11 mouse cellular contexts compared by ENCODE assay signal in genomic region chr14:8062076-8062475, GRCm38 (mm10). TPM values are rescaled to one million over a fixed set of nuclear protein-coding genes. Genes with fewer than 3 reads are reported as not detected.
DNase-seq lines count a peak whose midpoint lies in the region; ATAC-seq and TF ChIP-seq lines count a peak whose summit lies in the region.
"Had no signal": no experiment of that assay in that cellular context is flagged by ENCODE, and none has a peak within 500 bp of the region (broad histone marks: within the 10 kb centered on the region; RNA-seq: fewer than 3 reads in every experiment).

No protein-coding gene starts in this region.

- peak; percentile 88 for DNase-seq in heart, adult 11 months
- no peak for DNase-seq in heart, postnatal 10 days
- peak; percentile 51 for DNase-seq in mesoderm, embryonic 11.5 days (ENCODE audit: low read depth, low spot score)
- DNase-seq in frontal cortex, postnatal 25 days (ENCODE audit: low spot score in 2 of 2): no peak
- no peak for DNase-seq in lung, postnatal 36 days
- DNase-seq: kidney, postnatal 10 days; thymus, adult 2 months had no signal

- no peaks in the 10 kb centered on the region for H3K36me3 ChIP-seq in ES-Bruce4 (ENCODE audit: control insufficient read depth, insufficient read depth, low read length, poor library complexity, severe bottlenecking)

- TF ChIP-seq CTCF in ES-Bruce4 (IDR thresholded peaks at IDR 0.05; ENCODE audit: low read depth, low read length): no peak

- no peaks in the 10 kb centered on the region for H3K9me3 ChIP-seq in ES-Bruce4 (replicated peaks; ENCODE audit: control insufficient read depth, insufficient read depth, low read length, poor library complexity, severe bottlenecking)

- 0 out of 2 replicates have a peak, but pooled peaks have one; percentile 21 for TF ChIP-seq EP300 in ES-Bruce4 (IDR thresholded peaks at IDR 0.05; ENCODE audit: insufficient read depth, low read depth, low read length)

- no peak for TF ChIP-seq POLR2A in ES-Bruce4 (IDR thresholded peaks at IDR 0.05; ENCODE audit: insufficient read depth, low read length)

- H3K27ac ChIP-seq in ES-Bruce4 (ENCODE audit: insufficient read depth, low read length): no peak overlapping the region; the same call in 1 of the 2 replicates

- no peak overlapping the region for H3K4me3 ChIP-seq in ES-Bruce4 (ENCODE audit: low read depth, low read length)

- peaks cover 1% of the 10 kb centered on the region for H3K4me1 ChIP-seq in ES-Bruce4 (ENCODE audit: control insufficient read depth, insufficient read depth, low read length)

- no peak overlapping the region; the same call in 1 of the 2 replicates for H3K9ac ChIP-seq in ES-Bruce4 (ENCODE audit: low read depth, poor library complexity, severe bottlenecking)

- H3K27me3 ChIP-seq in ES-Bruce4 (ENCODE audit: control insufficient read depth, insufficient read depth, low read length, poor library complexity, severe bottlenecking): no peaks in the 10 kb centered on the region

- intact Hi-C loops in heart, postnatal 10 days (cut with DNase I): no loop called here

- ATAC-seq in erythroid progenitor cell, adult 5-6 weeks (replicated peaks; ENCODE audit: low FRiP score, poor library complexity, severe bottlenecking): 0 out of 2 replicates have a peak, but pooled peaks have one; percentile 30
- no peak for ATAC-seq in megakaryocyte progenitor cell, adult 5-6 weeks (replicated peaks; ENCODE audit: poor library complexity)
- ATAC-seq: lung, postnatal 0 days had no signal

RNA-seq across cellular contexts. Expression of gene Rpp14, which starts 18.1 kb away (rescaled TPM):
- total RNA-seq in heart, postnatal 10 days (2021): 10 to 100 TPM; 21.5 to 24.6 TPM
- 40.5 and 47.1 TPM in 2 replicates for polyA plus RNA-seq in ES-Bruce4 (2011; ENCODE audit: insufficient read depth, insufficient read length, low read depth, missing spikeins)
- 4.2 and 5.0 TPM in 2 replicates for total RNA-seq in erythroid progenitor cell, adult 5-6 weeks (2015; ENCODE audit: low replicate concordance)
- 6.4 and 6.8 TPM in 2 replicates for total RNA-seq in erythroid progenitor cell, adult 5-6 weeks (2017; ENCODE audit: low replicate concordance)
- total RNA-seq in megakaryocyte progenitor cell, adult 5-6 weeks (2015): 49.6 and 57.2 TPM in 2 replicates
- 67.5 and 78.5 TPM in 2 replicates for total RNA-seq in megakaryocyte progenitor cell, adult 5-6 weeks (2017)

RNA-seq across cellular contexts. Expression of gene Pxk, which starts 35.9 kb away (rescaled TPM):
- total RNA-seq in heart, postnatal 10 days (2021): 10 to 100 TPM; 21.4 to 26.2 TPM
- 19.8 and 24.2 TPM in 2 replicates for polyA plus RNA-seq in ES-Bruce4 (2011; ENCODE audit: insufficient read depth, insufficient read length, low read depth, missing spikeins)
- total RNA-seq in erythroid progenitor cell, adult 5-6 weeks (2015; ENCODE audit: low replicate concordance): 14.7 and 16.6 TPM in 2 replicates
- total RNA-seq in erythroid progenitor cell, adult 5-6 weeks (2017; ENCODE audit: low replicate concordance): 3.0 and 5.3 TPM in 2 replicates
- 34.7 and 47.1 TPM in 2 replicates for total RNA-seq in megakaryocyte progenitor cell, adult 5-6 weeks (2015)
- 27.2 and 28.7 TPM in 2 replicates for total RNA-seq in megakaryocyte progenitor cell, adult 5-6 weeks (2017)

RNA-seq across cellular contexts. Expression of gene Abhd6, which starts 59.4 kb away (rescaled TPM):
- 1 to 10 TPM; 8.0 TPM for total RNA-seq in heart, postnatal 10 days (2021)
- polyA plus RNA-seq in ES-Bruce4 (2011; ENCODE audit: insufficient read depth, insufficient read length, low read depth, missing spikeins): 12.6 and 14.9 TPM in 2 replicates
- not detected in 2 replicates for total RNA-seq in erythroid progenitor cell, adult 5-6 weeks (2015; ENCODE audit: low replicate concordance)
- not detected in 2 replicates for total RNA-seq in erythroid progenitor cell, adult 5-6 weeks (2017; ENCODE audit: low replicate concordance)
- total RNA-seq in megakaryocyte progenitor cell, adult 5-6 weeks (2015): 0.47 and 0.56 TPM in 2 replicates
- 0.54 TPM in 2 replicates for total RNA-seq in megakaryocyte progenitor cell, adult 5-6 weeks (2017)

Comparison
In these comparisons a context has a peak if more than half of its experiments do, and no peak if none do; other contexts are left out.
1. DNase-seq: peak in heart, adult 11 months (single experiment) and mesoderm, embryonic 11.5 days (single experiment); none in heart, postnatal 10 days (0 of 2), frontal cortex, postnatal 25 days (0 of 2) and lung, postnatal 36 days (single experiment).
2. RNA of gene Abhd6, which starts 59.4 kb away (total RNA-seq): 8.0 TPM in heart, postnatal 10 days; 0.47 to 0.56 TPM in megakaryocyte progenitor cell, adult 5-6 weeks and not detected in erythroid progenitor cell, adult 5-6 weeks; every median in the first group is over 4 times any median in the second.